In genomic region chr5:36168963-36169650, GRCm38 (mm10) we compare ENCODE assay signal across 11 mouse cellular contexts. TPM values are rescaled to one million over a fixed set of nuclear protein-coding genes. Genes with fewer than 3 reads are reported as not detected.
DNase-seq lines count a peak whose midpoint lies in the region; ATAC-seq lines count a peak whose summit lies in the region.
"Had no signal": no experiment of that assay in that cellular context is flagged by ENCODE, and none has a peak within 500 bp of the region (broad histone marks: within the 10 kb centered on the region; RNA-seq: fewer than 3 reads in every experiment).

No protein-coding gene starts in this region.

- H3K9me3 ChIP-seq in midbrain, embryonic 10.5 days (replicated peaks) = no peaks in the 10 kb centered on the region
- H3K9me3 ChIP-seq in midbrain, embryonic 11.5 days (ENCODE audit: control insufficient read depth, low read length) = no peaks in the 10 kb centered on the region
- H3K9me3 ChIP-seq in hindbrain, embryonic 16.5 days (ENCODE audit: control insufficient read depth, low read length) = no peaks in the 10 kb centered on the region
- H3K9me3 ChIP-seq: limb, embryonic 15.5 days had no signal

- no peaks in the 10 kb centered on the region for H3K36me3 ChIP-seq in midbrain, embryonic 10.5 days
- no peaks in the 10 kb centered on the region for H3K36me3 ChIP-seq in midbrain, embryonic 11.5 days (ENCODE audit: control insufficient read depth, insufficient read depth, low read length)
- no peaks in the 10 kb centered on the region for H3K36me3 ChIP-seq in hindbrain, embryonic 16.5 days (ENCODE audit: control insufficient read depth, insufficient read depth, low read length)
- H3K36me3 ChIP-seq: limb, embryonic 15.5 days had no signal

- H3K4me2 ChIP-seq in midbrain, embryonic 11.5 days = no peak overlapping the region
- no peak overlapping the region for H3K4me2 ChIP-seq in hindbrain, embryonic 16.5 days (ENCODE audit: low read length)
- H3K4me2 ChIP-seq: limb, embryonic 15.5 days had no signal

- no peak overlapping the region for H3K4me3 ChIP-seq in midbrain, embryonic 10.5 days
- H3K4me3 ChIP-seq in midbrain, embryonic 11.5 days (ENCODE audit: low read depth, low read length) = no peak overlapping the region
- no peak overlapping the region for H3K4me3 ChIP-seq in hindbrain, embryonic 16.5 days (ENCODE audit: low read length)
- H3K4me3 ChIP-seq: limb, embryonic 15.5 days had no signal

- H3K4me1 ChIP-seq in midbrain, embryonic 10.5 days = peaks cover 31% of the 10 kb centered on the region
- H3K4me1 ChIP-seq in midbrain, embryonic 11.5 days (ENCODE audit: control insufficient read depth, insufficient read depth, low read length) = peaks cover 6% of the 10 kb centered on the region
- H3K4me1 ChIP-seq in hindbrain, embryonic 16.5 days (ENCODE audit: control insufficient read depth, insufficient read depth, low read depth, low read length) = peaks cover 20% of the 10 kb centered on the region

- 0 out of 2 replicates have a peak overlapping the region, but pooled peaks have one; percentile 23 for H3K27ac ChIP-seq in midbrain, embryonic 10.5 days (replicated peaks)
- H3K27ac ChIP-seq in midbrain, embryonic 11.5 days (ENCODE audit: low read depth, low read length) = no peak overlapping the region
- H3K27ac ChIP-seq in hindbrain, embryonic 16.5 days (ENCODE audit: low read depth, low read length) = peak overlapping the region; percentile 16
- H3K27ac ChIP-seq: limb, embryonic 15.5 days had no signal

- no peak for ATAC-seq in midbrain, embryonic 11.5 days (ENCODE audit: low FRiP score)
- peak; percentile 62 for ATAC-seq in hindbrain, embryonic 16.5 days

- DNase-seq in cerebellum, adult 18-20 months = peak; percentile 12 to 14
- no peak for DNase-seq in cerebellum, adult 11-12 months
- no peak for DNase-seq in midbrain, embryonic 10.5 days (ENCODE audit: low spot score)
- no peak for DNase-seq in midbrain, embryonic 11.5 days (ENCODE audit: low spot score, missing footprints)
- peak; percentile 75 to 77 for DNase-seq in right cerebral cortex, postnatal 10 days (ENCODE audit: low spot score in 2 of 2)
- no peak for DNase-seq in thymus, adult 18-20 months
- no peak for DNase-seq in thymus, postnatal 4 days

- H3K27me3 ChIP-seq in midbrain, embryonic 10.5 days (ENCODE audit: low read depth, poor library complexity, severe bottlenecking) = no peaks in the 10 kb centered on the region; the same call in 1 of the 2 replicates
- H3K27me3 ChIP-seq in midbrain, embryonic 11.5 days (ENCODE audit: control insufficient read depth, insufficient read depth, low read length) = no peaks in the 10 kb centered on the region
- no peaks in the 10 kb centered on the region; the same call in 1 of the 2 replicates for H3K27me3 ChIP-seq in hindbrain, embryonic 16.5 days (replicated peaks; ENCODE audit: control insufficient read depth, insufficient read depth, low read length)
- H3K27me3 ChIP-seq: limb, embryonic 15.5 days had no signal

- no peak overlapping the region for H3K9ac ChIP-seq in midbrain, embryonic 11.5 days (ENCODE audit: low read length)
- H3K9ac ChIP-seq in hindbrain, embryonic 16.5 days (ENCODE audit: low read depth, low read length) = no peak overlapping the region
- H3K9ac ChIP-seq: limb, embryonic 15.5 days had no signal

- WGBS in midbrain, embryonic 10.5 days = 84% methylated on average over 14 of the region's 14 CpGs
- WGBS in midbrain, embryonic 11.5 days = 77% methylated on average over 14 of the region's 14 CpGs
- WGBS in hindbrain, embryonic 16.5 days = 33% methylated on average over 14 of the region's 14 CpGs

RNA-seq across cellular contexts. Expression of gene Psapl1, which starts 34.7 kb away (rescaled TPM):
- not detected in 2 replicates for polyA plus RNA-seq in midbrain, embryonic 10.5 days (2016; fragmentation: Nextera tagmentation; extraction: Ambion mirVana)
- 0.16 TPM in 1 of 2 replicates, not detected in the other for polyA plus RNA-seq in midbrain, embryonic 11.5 days (2014; fragmentation: Nextera tagmentation; extraction: Ambion mirVana)
- 0.07 and 0.10 TPM in 2 replicates for polyA plus RNA-seq in hindbrain, embryonic 16.5 days (2015; fragmentation: Nextera tagmentation; extraction: Ambion mirVana)
- polyA plus RNA-seq: frontal cortex, adult 2 months; spleen, adult 2 months had no signal

Comparison
In these comparisons a context has a peak if more than half of its experiments do, and no peak if none do; other contexts are left out.
1. DNase-seq: peak in cerebellum, adult 18-20 months (2 of 2) and right cerebral cortex, postnatal 10 days (2 of 2); none in cerebellum, adult 11-12 months (single experiment), midbrain, embryonic 10.5 days (single experiment), midbrain, embryonic 11.5 days (single experiment), thymus, adult 18-20 months (0 of 2) and thymus, postnatal 4 days (single experiment).